Mouse (Mus musculus): ENCODE measurements around the gene Arpc2. TPM values are rescaled to one million over a fixed set of nuclear protein-coding genes. Genes with fewer than 3 reads are reported as not detected.
A peak's percentile ranks its signal among the peaks of the same experiment; 100 is the strongest.
"Not testable (repeated sequence)": the region's sequence is repeated elsewhere in the genome, so short reads cannot be mapped to it uniquely, and the experiment has no call there.

Gene Arpc2
- polyA plus RNA-seq, 2 experiments: 230 to 345 TPM

- no peak for TF ChIP-seq POLR2A (IDR thresholded peaks at IDR 0.05; ENCODE audit: borderline replicate concordance, extremely low read depth, insufficient read depth, insufficient read length)
- H3K36me3 ChIP-seq (ENCODE audit: control insufficient read depth, insufficient read depth, low read length): peaks cover 49% of the 10 kb centered on the region
Observed at GRCm38 (mm10) chr1:74285212-74286010, 49.5 kb downstream of the Arpc2 start.

GRCm38 (mm10) chr1:74286869-74287607 lies 51.2 kb downstream of the Arpc2 start:
- not testable (repeated sequence) for H3K4me3 ChIP-seq (replicated peaks; ENCODE audit: low read length); H3K9ac ChIP-seq (ENCODE audit: low read depth, low read length, severe bottlenecking); H3K9me3 ChIP-seq (ENCODE audit: control insufficient read depth, low read length); H3K27me3 ChIP-seq (ENCODE audit: control insufficient read depth, insufficient read depth, low read length); H3K4me2 ChIP-seq (replicated peaks; ENCODE audit: low read depth, low read length, severe bottlenecking); ATAC-seq (ENCODE audit: low FRiP score, low read depth); DNase-seq (ENCODE audit: low spot score); H3K27ac ChIP-seq (replicated peaks; ENCODE audit: low read depth, low read length)
- peaks cover 43% of the 10 kb centered on the region for H3K36me3 ChIP-seq (ENCODE audit: control insufficient read depth, insufficient read depth, low read length)
- WGBS: 62% methylated on average over 15 of the region's 17 CpGs
- H3K4me1 ChIP-seq (ENCODE audit: control insufficient read depth, insufficient read depth, low read length): peaks cover 12% of the 10 kb centered on the region

More at GRCm38 (mm10) chr1:74285212-74286010, 49.5 kb downstream of the Arpc2 start:
- Histone ChIP-seq H3K4me2 (replicated peaks; ENCODE audit: low read depth, low read length, severe bottlenecking) (peak overlapping the region; percentile 85), H3K9ac (ENCODE audit: low read depth, low read length, severe bottlenecking) (peak overlapping the region; percentile 70), H3K4me1 (ENCODE audit: control insufficient read depth, insufficient read depth, low read length) (peaks cover 12% of the 10 kb centered on the region), H3K27me3 (ENCODE audit: control insufficient read depth, insufficient read depth, low read length) (no peaks in the 10 kb centered on the region), H3K27ac (replicated peaks; ENCODE audit: low read depth, low read length) (0 out of 2 replicates have a peak overlapping the region, but pooled peaks have one; percentile 8), H3K4me3 (replicated peaks; ENCODE audit: low read length) (peak overlapping the region; percentile 88), H3K9me3 (ENCODE audit: control insufficient read depth, low read length) (no peaks in the 10 kb centered on the region)
- 4% methylated on average over 23 of the region's 23 CpGs for WGBS
- DNase-seq (ENCODE audit: low spot score): no peak
- ATAC-seq (ENCODE audit: low FRiP score, low read depth): no peak

GRCm38 (mm10) chr1:74288327-74288726 lies 52.4 kb downstream of the Arpc2 start:
- ATAC-seq (ENCODE audit: low FRiP score, low read depth) (no peak), DNase-seq (ENCODE audit: low spot score) (no peak)
- peaks cover 12% of the 10 kb centered on the region for H3K4me1 ChIP-seq (ENCODE audit: control insufficient read depth, insufficient read depth, low read length)
- no peaks in the 10 kb centered on the region for H3K27me3 ChIP-seq (ENCODE audit: control insufficient read depth, insufficient read depth, low read length)
- no peak overlapping the region for H3K9ac ChIP-seq (ENCODE audit: low read depth, low read length, severe bottlenecking)
- H3K9me3 ChIP-seq (ENCODE audit: control insufficient read depth, low read length): no peaks in the 10 kb centered on the region
- H3K4me3 ChIP-seq (replicated peaks; ENCODE audit: low read length): no peak overlapping the region
- no peak for TF ChIP-seq POLR2A (IDR thresholded peaks at IDR 0.05; ENCODE audit: borderline replicate concordance, extremely low read depth, insufficient read depth, insufficient read length)
- no peak overlapping the region for H3K27ac ChIP-seq (replicated peaks; ENCODE audit: low read depth, low read length)
- peaks cover 43% of the 10 kb centered on the region for H3K36me3 ChIP-seq (ENCODE audit: control insufficient read depth, insufficient read depth, low read length)
- WGBS: 75% methylated on average over 4 of the region's 4 CpGs
- no peak overlapping the region for H3K4me2 ChIP-seq (replicated peaks; ENCODE audit: low read depth, low read length, severe bottlenecking)

- H3K4me2 ChIP-seq (replicated peaks; ENCODE audit: low read depth, low read length, severe bottlenecking): no peak overlapping the region
- H3K27ac ChIP-seq (replicated peaks; ENCODE audit: low read depth, low read length): no peak overlapping the region
- 83% methylated on average over 9 of the region's 9 CpGs for WGBS
- no peaks in the 10 kb centered on the region for H3K9me3 ChIP-seq (ENCODE audit: control insufficient read depth, low read length)
- H3K4me3 ChIP-seq (replicated peaks; ENCODE audit: low read length): no peak overlapping the region
- H3K36me3 ChIP-seq (ENCODE audit: control insufficient read depth, insufficient read depth, low read length): peaks cover 52% of the 10 kb centered on the region
- no peak for TF ChIP-seq POLR2A (IDR thresholded peaks at IDR 0.05; ENCODE audit: borderline replicate concordance, extremely low read depth, insufficient read depth, insufficient read length)
- peaks cover 9% of the 10 kb centered on the region for H3K4me1 ChIP-seq (ENCODE audit: control insufficient read depth, insufficient read depth, low read length)
- ATAC-seq (ENCODE audit: low FRiP score, low read depth) (no peak), DNase-seq (ENCODE audit: low spot score) (no peak)
- H3K27me3 ChIP-seq (ENCODE audit: control insufficient read depth, insufficient read depth, low read length): no peaks in the 10 kb centered on the region
- H3K9ac ChIP-seq (ENCODE audit: low read depth, low read length, severe bottlenecking): no peak overlapping the region
Observed at GRCm38 (mm10) chr1:74289248-74289647, 53.4 kb downstream of the Arpc2 start.

GRCm38 (mm10) chr1:74289740-74290139 lies 53.9 kb downstream of the Arpc2 start:
- H3K9ac ChIP-seq (ENCODE audit: low read depth, low read length, severe bottlenecking): no peak overlapping the region
- no peaks in the 10 kb centered on the region for H3K27me3 ChIP-seq (ENCODE audit: control insufficient read depth, insufficient read depth, low read length)
- no peaks in the 10 kb centered on the region for H3K9me3 ChIP-seq (ENCODE audit: control insufficient read depth, low read length)
- no peak for DNase-seq (ENCODE audit: low spot score)
- peaks cover 9% of the 10 kb centered on the region for H3K4me1 ChIP-seq (ENCODE audit: control insufficient read depth, insufficient read depth, low read length)
- H3K4me3 ChIP-seq (replicated peaks; ENCODE audit: low read length): no peak overlapping the region
- peaks cover 54% of the 10 kb centered on the region for H3K36me3 ChIP-seq (ENCODE audit: control insufficient read depth, insufficient read depth, low read length)
- H3K4me2 ChIP-seq (replicated peaks; ENCODE audit: low read depth, low read length, severe bottlenecking): no peak overlapping the region
- ATAC-seq (ENCODE audit: low FRiP score, low read depth): no peak
- 70% methylated on average over 2 of the region's 2 CpGs for WGBS
- no peak for TF ChIP-seq POLR2A (IDR thresholded peaks at IDR 0.05; ENCODE audit: borderline replicate concordance, extremely low read depth, insufficient read depth, insufficient read length)
- no peak overlapping the region for H3K27ac ChIP-seq (replicated peaks; ENCODE audit: low read depth, low read length)

Data from limb, embryonic 14.5 days (tissue).